Mouse (Mus musculus): ENCODE measurements around the gene Shroom4. TPM values are rescaled to one million over a fixed set of nuclear protein-coding genes. Genes with fewer than 3 reads are reported as not detected.

Shroom4 gene
- not detected for polyA plus RNA-seq (2017; shearing (Covaris generic))

DNA sequence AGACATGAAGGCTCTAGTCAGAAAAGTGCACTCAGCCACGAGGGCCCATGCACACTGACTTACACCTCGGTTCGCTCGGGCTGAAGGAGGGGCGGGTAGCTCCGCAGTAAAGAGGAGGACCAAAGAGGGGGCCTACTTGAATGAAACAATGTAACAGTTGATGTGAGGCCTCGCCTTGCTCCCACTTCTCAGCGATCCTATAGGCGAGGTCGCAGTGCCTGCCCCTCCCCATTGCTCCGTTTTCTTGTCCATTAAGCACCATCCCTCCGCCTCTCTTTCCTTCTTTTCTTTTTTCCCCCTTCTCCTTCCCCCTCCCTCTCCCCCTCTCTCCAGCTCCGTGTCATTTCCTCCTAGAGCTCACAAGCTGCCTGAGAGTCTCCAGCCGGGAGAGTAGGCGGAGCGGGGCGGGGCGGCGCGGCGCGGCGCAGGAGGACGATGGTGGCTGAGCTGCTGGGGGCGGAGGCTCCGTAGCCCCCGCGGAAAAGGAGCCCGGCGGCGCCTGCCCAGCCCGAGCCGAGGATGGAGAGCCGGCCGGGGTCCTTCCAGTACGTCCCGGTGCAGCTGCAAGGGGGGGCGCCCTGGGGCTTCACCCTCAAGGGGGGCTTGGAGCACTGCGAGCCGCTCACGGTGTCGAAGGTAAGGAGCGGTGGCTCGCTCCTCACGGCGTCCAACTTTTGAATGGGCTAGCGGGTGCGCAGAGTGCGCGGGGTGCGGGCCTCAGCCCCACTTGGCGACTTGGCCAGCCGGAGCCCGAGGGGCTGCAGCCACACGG, at the start of gene Shroom4:
Gene Shroom4 (plus strand): TSS at position 229 of the 772 bp plus-strand sequence.

Other genes starting within 250 kb of the Shroom4 start
- not detected for gene Nudt10, start 226.8 kb upstream of the Shroom4 start, polyA plus RNA-seq (2017; shearing (Covaris generic))
- not detected for gene Bmp15, start 79.1 kb upstream of the Shroom4 start, polyA plus RNA-seq (2017; shearing (Covaris generic))

All from naive thymus-derived CD4-positive, alpha-beta T cell, adult 5 months (primary cell).